Mouse (Mus musculus) heart, postnatal 25 days (tissue): Measurements from ENCODE around the gene Rplp2. TPM values are rescaled to one million over a fixed set of nuclear protein-coding genes. Genes with fewer than 3 reads are reported as not detected.

Experiments used
- DNase-seq: peaks from one replicate; pipeline ENCODE4 v3.0.0; 2022; ENCODE audit warnings: low spot score
- intact Hi-C: fragments of 180-260 bp; cut with DNase I; formaldehyde crosslinking; loops from one replicate; pipeline ENCODE4 v1.15.1; 2025
- total RNA-seq, 2 experiments: library from RNA; stranded (reverse); gene quantifications; 2 replicates each; pipeline ENCODE4 v1.2.3; 2021

Rplp2 gene
- total RNA-seq, 2 experiments from 2014 or later, result 862 to 950 TPM

DNA sequence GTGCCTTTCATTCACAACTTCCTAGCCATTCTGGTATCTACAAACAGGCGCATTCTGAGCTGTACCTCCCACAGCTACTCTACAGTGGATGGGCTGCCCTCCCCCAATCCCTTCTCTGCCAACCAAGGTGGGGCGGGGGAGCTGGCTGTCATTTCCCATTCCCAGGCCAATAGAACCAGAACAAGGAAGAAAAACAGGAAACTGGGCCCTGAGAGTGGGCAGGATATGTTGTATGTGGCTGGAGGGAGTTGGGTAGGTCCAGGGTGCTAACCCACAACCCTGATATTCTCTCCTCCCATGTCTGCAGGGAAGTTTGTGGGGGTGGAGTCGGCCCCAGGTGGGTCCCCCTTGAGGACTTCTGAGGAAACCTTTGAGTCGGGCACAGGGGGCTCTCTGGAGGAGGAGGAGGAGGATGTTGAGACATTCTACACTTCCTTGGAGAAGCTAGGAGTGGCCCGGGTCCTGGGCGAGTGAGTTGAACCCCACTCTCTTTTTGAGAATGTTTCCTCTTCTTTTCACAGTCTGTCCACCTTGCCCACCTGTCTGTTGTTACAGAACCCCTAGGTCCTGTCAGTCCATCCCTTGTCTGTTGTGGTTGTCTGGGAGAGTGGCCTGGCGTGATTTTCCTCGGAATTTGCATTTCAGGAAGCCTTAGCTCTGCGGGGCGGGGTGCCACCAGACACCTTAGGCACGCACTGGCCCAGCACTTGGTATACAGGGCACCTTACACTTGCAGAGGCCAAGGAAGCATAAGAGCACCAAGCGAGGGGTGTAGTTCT is 16.8 kb downstream of the Rplp2 start:
- peak; percentile 80 for DNase-seq
- intact Hi-C loops, result no loop called here

- intact Hi-C loops, result no loop called here
- no peak for DNase-seq
Measured at GRCm38 (mm10) chr7:141464603-141465201, 17.5 kb downstream of the Rplp2 start.

GRCm38 (mm10) chr7:141465388-141466044 is 18.3 kb downstream of the Rplp2 start:
- DNase-seq, result no peak
- intact Hi-C loops, result no loop called here

GRCm38 (mm10) chr7:141466045-141466394 is 18.9 kb downstream of the Rplp2 start:
- intact Hi-C loops, result no loop called here
- DNase-seq, result peak; percentile 51

DNA sequence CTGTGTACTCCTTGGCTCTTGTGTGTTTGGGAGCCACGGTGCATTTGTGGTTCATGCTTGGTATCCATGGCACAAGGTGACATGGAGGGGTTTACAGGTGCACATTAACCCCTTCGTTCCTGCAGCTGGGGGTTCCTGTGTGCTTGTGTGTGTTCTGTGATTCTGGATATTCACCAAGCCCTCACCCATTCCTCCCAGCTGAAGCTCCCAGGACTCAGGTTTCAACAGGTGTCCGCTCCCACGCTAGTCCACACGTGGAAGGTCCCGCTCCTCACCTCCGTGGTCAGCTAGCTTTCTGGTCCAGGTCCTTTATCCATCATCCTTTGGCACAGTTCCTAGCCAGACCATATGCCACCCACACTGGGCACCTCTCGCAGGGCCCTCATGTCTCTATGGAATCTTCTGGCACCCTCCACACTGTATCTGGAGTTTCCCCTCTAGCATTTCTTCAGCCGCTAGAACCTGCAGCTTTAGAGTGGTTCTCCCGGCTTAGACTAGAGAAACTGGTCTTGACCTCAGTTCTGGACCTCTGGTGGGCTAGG is 19.5 kb downstream of the Rplp2 start:
- no peak for DNase-seq
- intact Hi-C loops, result no loop called here

DNA sequence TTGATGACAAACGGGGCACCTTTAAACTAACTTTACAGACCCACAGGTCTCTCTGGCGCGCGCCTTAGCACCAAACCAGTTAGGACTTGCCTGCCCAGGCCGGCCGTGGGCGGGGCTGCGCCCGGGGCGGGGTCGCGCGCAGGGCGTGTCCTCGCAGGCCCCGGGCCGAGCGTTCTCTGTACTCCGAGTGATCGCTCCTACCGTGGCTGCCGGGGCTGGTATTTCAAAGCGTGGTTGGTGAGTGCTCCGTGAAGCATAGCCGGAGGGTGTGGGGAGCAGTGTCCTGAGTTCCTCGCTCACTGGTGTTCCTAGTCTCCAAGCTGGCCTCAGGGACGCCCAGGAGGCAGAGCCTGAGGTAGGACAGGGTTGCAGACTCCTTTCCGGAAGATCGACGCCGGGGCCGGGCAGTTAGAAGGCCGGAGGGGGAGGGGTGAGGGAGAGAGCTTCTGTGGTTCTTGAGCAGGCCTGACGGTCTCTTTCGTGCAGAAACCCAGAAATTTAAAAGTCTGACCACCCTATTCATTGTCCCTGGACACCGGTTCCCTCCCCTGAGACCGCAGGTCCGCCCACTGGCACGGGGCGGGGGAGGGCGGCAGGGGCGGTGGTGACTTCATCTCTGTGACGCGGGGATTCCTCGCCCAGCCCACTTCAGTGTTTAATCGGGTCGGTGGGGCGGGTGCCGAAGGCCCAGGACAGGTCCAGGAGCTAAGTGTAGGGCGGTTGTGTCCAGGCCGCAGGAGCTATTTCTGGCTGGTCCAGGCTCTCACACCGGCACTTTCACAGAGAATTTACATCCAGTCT is 20.3 kb downstream of the Rplp2 start, which contains the start of gene Cd151:
Gene Cd151 (plus strand): TSS at position 163 of the 801 bp plus-strand sequence.
- peak; percentile 86 for DNase-seq
- intact Hi-C loops, result no loop called here

- no peak for DNase-seq
Measured at GRCm38 (mm10) chr7:141468164-141468521, 21.0 kb downstream of the Rplp2 start.

DNA sequence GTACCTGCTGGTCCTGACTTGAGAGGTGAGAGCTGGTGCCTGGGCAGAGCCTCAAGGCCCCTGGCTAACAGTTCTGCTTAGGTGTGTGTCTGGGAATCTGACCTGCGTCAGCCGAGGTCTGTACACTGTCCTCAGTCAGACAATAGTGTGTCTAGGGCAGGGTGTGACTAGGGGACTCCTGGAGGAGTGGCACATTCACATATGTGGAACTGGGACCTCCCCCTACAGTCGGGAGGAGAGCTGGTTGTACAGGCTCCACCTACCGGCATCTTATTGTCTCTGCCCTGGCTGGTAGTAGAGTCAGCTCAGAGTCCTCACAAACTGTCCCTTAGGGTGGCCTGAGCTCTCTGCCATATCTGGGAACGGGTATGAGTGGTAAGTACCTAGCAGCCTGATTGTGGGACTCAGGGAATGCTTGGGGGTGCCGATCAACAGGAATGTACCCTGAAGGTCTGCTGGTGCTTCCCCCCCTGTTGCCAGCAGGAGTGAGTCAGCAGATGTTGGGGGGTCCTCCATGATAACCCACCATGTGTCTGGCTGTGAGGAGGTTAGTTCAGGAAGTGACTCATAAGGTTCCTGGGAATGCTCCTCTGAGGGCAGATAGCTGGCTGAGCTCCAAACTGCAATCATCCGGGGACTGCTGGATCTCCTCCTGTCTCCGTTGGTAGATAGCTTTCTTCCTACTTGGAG is 21.5 kb downstream of the Rplp2 start:
- DNase-seq, result peak; percentile 69
- intact Hi-C loops, result no loop called here

More at GRCm38 (mm10) chr7:141468164-141468521, 21.0 kb downstream of the Rplp2 start:
- intact Hi-C loops, result no loop called here

- intact Hi-C loops, result no loop called here
- no peak for DNase-seq
Measured at GRCm38 (mm10) chr7:141469352-141469751, 22.2 kb downstream of the Rplp2 start.

DNA sequence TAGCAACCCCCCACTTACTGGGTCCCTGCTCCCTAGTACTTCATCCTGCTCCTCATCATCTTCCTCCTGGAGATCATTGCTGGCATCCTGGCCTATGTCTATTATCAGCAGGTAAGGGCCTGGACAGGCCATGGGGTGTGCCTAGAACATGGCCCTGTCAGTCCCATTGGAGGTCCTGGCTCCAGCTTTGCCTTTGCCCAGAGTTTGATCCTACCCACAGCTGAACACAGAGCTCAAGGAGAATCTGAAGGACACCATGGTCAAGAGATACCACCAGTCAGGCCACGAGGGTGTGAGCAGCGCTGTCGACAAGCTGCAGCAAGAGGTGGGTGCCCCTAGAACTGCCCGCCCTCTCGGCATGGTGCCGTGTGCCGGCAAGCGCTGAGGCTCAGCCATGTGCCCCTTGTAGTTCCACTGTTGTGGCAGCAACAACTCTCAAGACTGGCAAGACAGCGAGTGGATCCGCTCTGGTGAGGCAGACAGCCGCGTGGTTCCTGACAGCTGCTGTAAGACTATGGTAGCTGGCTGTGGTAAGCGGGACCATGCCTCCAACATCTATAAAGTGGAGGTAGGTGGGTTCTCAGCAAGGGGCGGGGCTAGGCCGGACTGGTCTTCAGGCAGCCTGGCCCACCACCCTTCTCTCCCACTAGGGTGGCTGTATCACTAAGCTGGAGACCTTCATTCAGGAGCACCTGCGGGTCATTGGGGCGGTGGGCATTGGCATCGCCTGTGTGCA is 22.9 kb downstream of the Rplp2 start:
- DNase-seq, result no peak
- intact Hi-C loops, result no loop called here

GRCm38 (mm10) chr7:141470637-141470944 is 23.4 kb downstream of the Rplp2 start:
- DNase-seq, result no peak
- intact Hi-C loops, result no loop called here

GRCm38 (mm10) chr7:141471236-141471635 is 24.1 kb downstream of the Rplp2 start:
- DNase-seq, result no peak
- intact Hi-C loops, result no loop called here

- no peak for DNase-seq
- intact Hi-C loops, result no loop called here
Measured at GRCm38 (mm10) chr7:141472226-141472625, 25.1 kb downstream of the Rplp2 start.

GRCm38 (mm10) chr7:141472763-141473162 is 25.6 kb downstream of the Rplp2 start:
- DNase-seq, result no peak
- intact Hi-C loops, result no loop called here

GRCm38 (mm10) chr7:141474160-141474559 is 27.0 kb downstream of the Rplp2 start:
- intact Hi-C loops, result no loop called here
- no peak for DNase-seq

GRCm38 (mm10) chr7:141475011-141475804 is 28.0 kb downstream of the Rplp2 start, which contains the start of the genes Polr2l and Tspan4:
Polr2l (minus strand) TSS chr7:141475132.
Tspan4 (plus strand) TSS chr7:141475240.
- DNase-seq, result peak; percentile 76
- intact Hi-C loops, result no loop called here

DNA sequence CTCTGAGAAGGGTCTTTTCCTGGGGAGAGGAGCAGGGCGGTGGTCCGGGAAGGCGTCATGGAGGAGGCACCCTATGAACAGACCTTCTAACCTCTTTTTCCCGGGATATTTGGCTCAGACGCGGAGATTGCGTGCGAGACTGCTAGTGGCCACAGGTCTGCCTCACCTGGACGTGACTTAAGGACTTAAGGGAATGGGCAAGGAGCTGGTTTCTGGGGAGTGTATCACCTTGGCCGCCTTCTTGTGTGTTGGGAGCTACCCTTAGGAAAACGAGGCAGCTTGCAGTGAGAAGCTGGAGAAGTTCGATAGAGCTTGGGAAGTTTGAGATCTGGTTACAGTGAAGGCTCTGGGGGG is 28.6 kb downstream of the Rplp2 start:
- intact Hi-C loops, result no loop called here
- no peak for DNase-seq
